Mouse (Mus musculus): ENCODE data around the gene Col16a1.

Gene Col16a1

GRCm38 (mm10) chr4:130047331-130048202 is at the start of gene Col16a1:
Gene Col16a1 (plus strand): TSS chr4:130047840.
- peak; percentile 92 for DNase-seq (ENCODE audit: low spot score)

- DNase-seq (ENCODE audit: low spot score) = no peak
Observed at GRCm38 (mm10) chr4:129998124-129998523, 49.5 kb upstream of the Col16a1 start.

GRCm38 (mm10) chr4:130001710-130002109 is 45.9 kb upstream of the Col16a1 start:
- DNase-seq (ENCODE audit: low spot score) = no peak

GRCm38 (mm10) chr4:130002157-130002556 is 45.5 kb upstream of the Col16a1 start:
- DNase-seq (ENCODE audit: low spot score) = no peak

- DNase-seq (ENCODE audit: low spot score) = no peak
Observed at GRCm38 (mm10) chr4:130005593-130005992, 42.0 kb upstream of the Col16a1 start.

GRCm38 (mm10) chr4:130006533-130006932 is 41.1 kb upstream of the Col16a1 start:
- DNase-seq (ENCODE audit: low spot score) = no peak

GRCm38 (mm10) chr4:130009043-130009442 is 38.6 kb upstream of the Col16a1 start:
- DNase-seq (ENCODE audit: low spot score) = no peak

- DNase-seq (ENCODE audit: low spot score) = no peak
Observed at GRCm38 (mm10) chr4:130010723-130011122, 36.9 kb upstream of the Col16a1 start.

- DNase-seq (ENCODE audit: low spot score) = no peak
Observed at GRCm38 (mm10) chr4:130012234-130012633, 35.4 kb upstream of the Col16a1 start.

GRCm38 (mm10) chr4:130013111-130013510 is 34.5 kb upstream of the Col16a1 start:
- no peak for DNase-seq (ENCODE audit: low spot score)

- no peak for DNase-seq (ENCODE audit: low spot score)
Observed at GRCm38 (mm10) chr4:130016010-130016409, 31.6 kb upstream of the Col16a1 start.

- DNase-seq (ENCODE audit: low spot score) = no peak
Observed at GRCm38 (mm10) chr4:130017036-130017674, 30.5 kb upstream of the Col16a1 start.

- DNase-seq (ENCODE audit: low spot score) = no peak
Observed at GRCm38 (mm10) chr4:130022952-130023351, 24.7 kb upstream of the Col16a1 start.

- no peak for DNase-seq (ENCODE audit: low spot score)
Observed at GRCm38 (mm10) chr4:130023511-130024231, 24.0 kb upstream of the Col16a1 start.

- DNase-seq (ENCODE audit: low spot score) = no peak
Observed at GRCm38 (mm10) chr4:130025544-130025943, 22.1 kb upstream of the Col16a1 start.

GRCm38 (mm10) chr4:130031146-130031545 is 16.5 kb upstream of the Col16a1 start:
- DNase-seq (ENCODE audit: low spot score) = no peak

GRCm38 (mm10) chr4:130033496-130033895 is 14.1 kb upstream of the Col16a1 start:
- DNase-seq (ENCODE audit: low spot score) = no peak

- DNase-seq (ENCODE audit: low spot score) = no peak
Observed at GRCm38 (mm10) chr4:130036112-130036511, 11.5 kb upstream of the Col16a1 start.

GRCm38 (mm10) chr4:130036573-130037401 is 10.9 kb upstream of the Col16a1 start:
- peak; percentile 83 for DNase-seq (ENCODE audit: low spot score)

- no peak for DNase-seq (ENCODE audit: low spot score)
Observed at GRCm38 (mm10) chr4:130039351-130039750, 8.3 kb upstream of the Col16a1 start.

- DNase-seq (ENCODE audit: low spot score) = no peak
Observed at GRCm38 (mm10) chr4:130041076-130041475, 6.6 kb upstream of the Col16a1 start.

GRCm38 (mm10) chr4:130044211-130044610 is 3.4 kb upstream of the Col16a1 start:
- no peak for DNase-seq (ENCODE audit: low spot score)

Measured in lung, postnatal 25 days (tissue).